23 mouse cellular contexts compared by ENCODE assay signal in genomic region chr12:14005991-14006390, GRCm38 (mm10).
A peak's percentile ranks its signal among the peaks of the same experiment; 100 is the strongest.
DNase-seq lines count a peak whose midpoint lies in the region; ATAC-seq lines count a peak whose summit lies in the region.
"Had no signal": no experiment of that assay in that cellular context is flagged by ENCODE, and none has a peak within 500 bp of the region (broad histone marks: within the 10 kb centered on the region; RNA-seq: fewer than 3 reads in every experiment).

No protein-coding gene starts in this region.

- H3K9me3 ChIP-seq in kidney, embryonic 16.5 days (ENCODE audit: low read length): no peaks in the 10 kb centered on the region
- H3K9me3 ChIP-seq: forebrain, embryonic 10.5 days; forebrain, embryonic 13.5 days; heart, embryonic 10.5 days; heart, embryonic 13.5 days had no signal

- WGBS in kidney, embryonic 16.5 days: 62% methylated on average over 1 of the region's 1 CpGs

- no peak overlapping the region for H3K9ac ChIP-seq in kidney, embryonic 16.5 days (replicated peaks; ENCODE audit: low read length)
- H3K9ac ChIP-seq: forebrain, embryonic 13.5 days; heart, embryonic 13.5 days; hindbrain, embryonic 14.5 days had no signal

- DNase-seq in kidney, adult 11 months: peak; percentile 13
- DNase-seq in kidney, postnatal 4 days: no peak
- DNase-seq in kidney, adult 8-10 months: peak; percentile 24 to 32
- peak; percentile 3 for DNase-seq in adipocyte (ENCODE audit: low spot score)
- no peak for DNase-seq in cerebellum, postnatal 36 days
- DNase-seq: adrenal gland, postnatal 10 days; cerebellum, adult 11-12 months; cerebellum, adult 8-10 months; cerebellum, postnatal 10 days; gastrocnemius, postnatal 10 days; gastrocnemius, postnatal 36 days; heart, adult 2 months; heart, postnatal 14 days; heart, postnatal 4 days had no signal

- no peak overlapping the region for H3K27ac ChIP-seq in kidney, embryonic 16.5 days (ENCODE audit: low read length)
- H3K27ac ChIP-seq: forebrain, embryonic 10.5 days; forebrain, embryonic 13.5 days; heart, adult 2 months; heart, embryonic 10.5 days; heart, embryonic 13.5 days; hindbrain, embryonic 14.5 days; hindbrain, postnatal 0 days had no signal

- no peaks in the 10 kb centered on the region for H3K4me1 ChIP-seq in kidney, embryonic 16.5 days (ENCODE audit: insufficient read depth, low read length)
- H3K4me1 ChIP-seq: forebrain, embryonic 10.5 days; forebrain, embryonic 13.5 days; heart, embryonic 10.5 days; heart, embryonic 13.5 days had no signal

- ATAC-seq in kidney, embryonic 16.5 days (ENCODE audit: low FRiP score, low TSS enrichment): no peak
- ATAC-seq: activated CD4-positive, CD25-positive, alpha-beta regulatory T cell, adult 4 months; forebrain, embryonic 13.5 days; forebrain, embryonic 16.5 days; hindbrain, postnatal 0 days had no signal

- no peak overlapping the region for H3K4me2 ChIP-seq in kidney, embryonic 16.5 days (replicated peaks; ENCODE audit: low read depth, low read length)
- H3K4me2 ChIP-seq: forebrain, embryonic 13.5 days; heart, embryonic 13.5 days; hindbrain, embryonic 14.5 days had no signal

- no peaks in the 10 kb centered on the region for H3K27me3 ChIP-seq in kidney, embryonic 16.5 days (ENCODE audit: insufficient read depth, low read length)
- H3K27me3 ChIP-seq: forebrain, embryonic 13.5 days; heart, embryonic 13.5 days had no signal

- no peaks in the 10 kb centered on the region for H3K36me3 ChIP-seq in kidney, embryonic 16.5 days (ENCODE audit: insufficient read depth, low read length)
- H3K36me3 ChIP-seq: forebrain, embryonic 10.5 days; heart, embryonic 10.5 days; heart, embryonic 13.5 days had no signal

- no peak overlapping the region for H3K4me3 ChIP-seq in kidney, embryonic 16.5 days (ENCODE audit: low read length)
- H3K4me3 ChIP-seq: forebrain, embryonic 10.5 days; forebrain, embryonic 13.5 days; heart, adult 2 months; heart, embryonic 10.5 days; heart, embryonic 13.5 days had no signal

Comparison
In these comparisons a context has a peak if more than half of its experiments do, and no peak if none do; other contexts are left out.
1. DNase-seq: peak in kidney, adult 11 months (single experiment), kidney, adult 8-10 months (2 of 2) and adipocyte (single experiment); none in kidney, postnatal 4 days (0 of 2) and cerebellum, postnatal 36 days (0 of 2).